Mouse (Mus musculus): ENCODE measurements around the gene Foxp1.

DNA sequence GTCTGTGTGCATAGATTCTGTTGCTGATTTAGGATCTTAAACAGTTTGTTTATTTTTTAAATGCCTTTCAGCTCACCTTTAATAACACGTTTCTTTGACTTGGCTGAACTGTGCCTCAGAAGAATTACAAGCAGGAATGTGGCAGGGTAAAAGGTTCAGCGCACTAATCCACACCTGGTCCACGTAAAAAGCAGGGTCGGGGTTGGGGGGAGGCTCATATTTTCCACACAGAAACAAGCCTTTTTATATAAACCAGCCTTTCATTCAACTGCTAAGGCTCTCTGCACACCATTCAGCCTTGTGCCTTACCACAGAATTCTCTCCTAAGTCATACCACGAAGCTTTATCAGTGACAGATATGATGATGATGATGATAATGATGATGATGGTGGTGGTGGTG lies 249.3 kb downstream of the Foxp1 start:
- TF ChIP-seq CTCF (IDR thresholded peaks at IDR 0.05; ENCODE audit: extremely low read depth, insufficient read depth, insufficient read length, insufficient replicate concordance) (no peak), POLR2A (IDR thresholded peaks at IDR 0.05; ENCODE audit: low read depth, low read length) (no peak)
